Mouse (Mus musculus): ENCODE data around the gene Gpr142.

Gene Gpr142

DNA sequence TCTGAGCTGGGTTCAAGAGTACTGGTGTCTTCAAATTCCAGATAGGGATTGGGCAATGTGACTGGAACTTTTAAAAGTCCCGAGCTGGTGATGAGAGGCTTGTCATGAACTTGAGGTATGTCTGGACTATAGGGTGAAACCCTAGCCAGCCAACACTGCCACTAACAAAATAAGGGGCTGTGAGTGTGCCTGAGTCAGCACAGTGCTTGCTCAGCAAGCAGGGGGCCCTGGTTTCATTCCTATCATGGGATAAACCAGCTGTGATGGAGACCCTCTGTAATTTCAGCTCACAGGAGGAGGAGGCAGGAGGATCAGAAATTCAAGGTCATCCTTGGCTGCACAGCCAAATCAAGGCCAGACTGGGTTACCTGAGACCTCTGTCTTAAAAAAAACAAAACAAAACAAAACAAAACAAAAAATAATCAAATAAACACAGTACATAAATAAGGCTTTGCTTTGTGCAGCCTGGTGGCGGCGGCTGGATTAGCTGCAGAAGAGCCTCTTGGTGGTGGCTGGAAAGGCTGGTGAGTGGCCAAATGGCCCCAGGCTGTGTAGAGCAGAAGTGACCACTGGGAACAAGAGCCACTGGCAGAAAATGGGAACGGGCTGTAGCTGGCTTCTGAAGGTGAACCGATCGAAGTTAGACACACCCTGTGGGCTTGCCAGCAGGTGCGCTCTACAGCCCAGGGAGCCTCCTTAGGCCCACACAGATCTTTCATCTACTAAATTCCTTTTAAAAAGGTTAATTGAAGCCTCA, 45.9 kb downstream of the Gpr142 start:
- no peak for DNase-seq (ENCODE audit: low read depth, low spot score)

DNA sequence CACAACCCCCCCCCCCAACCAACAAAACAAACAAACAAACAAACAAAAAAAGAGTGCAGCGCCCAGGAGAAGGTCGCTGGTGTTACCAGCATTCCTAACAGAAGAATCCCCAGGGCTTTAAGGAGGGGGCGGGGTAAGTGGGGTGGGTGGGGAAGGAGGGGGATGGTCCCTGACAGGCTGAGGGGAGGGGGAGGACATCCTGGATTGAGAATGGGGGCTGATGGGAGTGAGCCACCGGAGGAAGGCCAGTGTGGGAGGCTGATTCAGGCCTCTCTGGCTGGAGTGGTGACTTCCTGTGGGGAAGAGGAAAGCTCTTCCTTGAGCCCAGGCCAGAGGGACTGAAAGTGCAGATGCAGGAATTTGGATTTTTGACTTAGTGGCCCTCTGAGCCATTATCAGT, 47.6 kb downstream of the Gpr142 start:
- DNase-seq (ENCODE audit: low read depth, low spot score), result no peak

DNA sequence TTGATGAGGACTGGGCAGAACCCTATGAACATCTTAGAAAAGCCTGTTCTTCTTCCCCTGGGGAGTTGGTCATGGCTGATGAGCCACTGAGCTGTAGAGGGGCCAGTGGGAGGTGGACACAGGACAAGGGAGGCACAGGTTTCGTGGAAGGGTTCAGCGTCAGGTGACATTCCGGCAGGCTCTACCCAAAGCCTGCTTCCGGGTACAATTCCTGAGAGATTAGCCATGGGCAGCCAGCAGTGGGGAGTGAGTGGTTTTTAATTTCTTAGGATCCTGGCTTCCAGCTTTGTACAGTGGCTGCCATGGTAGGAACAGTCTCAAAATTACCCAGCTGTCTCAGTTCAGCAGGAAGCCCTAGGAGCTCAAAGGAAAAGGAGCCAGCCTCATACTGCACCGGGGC, 48.3 kb downstream of the Gpr142 start:
- no peak for DNase-seq (ENCODE audit: low read depth, low spot score)

DNA sequence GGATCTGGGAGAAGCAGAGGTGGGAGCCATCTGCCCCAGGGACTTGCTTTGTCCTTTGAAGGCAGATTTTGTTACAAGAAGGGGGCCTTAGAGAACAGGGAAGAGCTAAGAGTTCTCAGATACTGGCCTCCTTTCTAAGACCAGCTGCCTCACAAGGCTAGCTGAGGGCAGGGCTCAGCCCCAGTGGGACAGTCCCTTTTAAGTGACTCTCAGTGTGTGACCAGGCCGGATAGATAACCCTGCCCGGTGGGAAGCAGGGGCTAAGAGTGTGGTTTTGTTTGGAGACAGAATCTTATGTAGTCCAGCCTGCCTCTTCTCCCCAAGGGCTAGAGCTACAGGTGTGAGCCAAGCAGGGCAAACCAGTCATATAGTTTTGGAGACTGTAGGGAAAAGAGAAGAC, 50.8 kb downstream of the Gpr142 start:
- no peak for DNase-seq (ENCODE audit: low read depth, low spot score)

DNA sequence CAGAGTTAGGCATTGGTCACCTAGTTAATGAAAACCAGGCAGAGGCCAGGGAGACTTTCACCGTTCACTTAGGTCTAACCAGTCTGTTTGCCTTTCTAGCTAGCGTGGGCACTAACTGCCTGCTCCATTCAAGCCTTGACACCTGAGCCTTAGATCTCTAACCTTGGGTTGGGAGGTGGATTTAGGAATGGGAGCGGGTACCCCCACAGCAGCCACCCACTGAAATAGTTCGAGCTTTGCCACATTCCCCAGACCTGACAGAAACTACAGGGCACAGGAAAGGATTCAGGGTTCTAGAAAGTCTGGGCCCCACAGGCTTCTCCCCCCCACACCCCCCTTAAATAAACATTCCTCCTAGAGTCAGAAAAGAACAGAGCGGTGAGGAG, 51.3 kb downstream of the Gpr142 start:
- DNase-seq (ENCODE audit: low read depth, low spot score), result no peak

DNA sequence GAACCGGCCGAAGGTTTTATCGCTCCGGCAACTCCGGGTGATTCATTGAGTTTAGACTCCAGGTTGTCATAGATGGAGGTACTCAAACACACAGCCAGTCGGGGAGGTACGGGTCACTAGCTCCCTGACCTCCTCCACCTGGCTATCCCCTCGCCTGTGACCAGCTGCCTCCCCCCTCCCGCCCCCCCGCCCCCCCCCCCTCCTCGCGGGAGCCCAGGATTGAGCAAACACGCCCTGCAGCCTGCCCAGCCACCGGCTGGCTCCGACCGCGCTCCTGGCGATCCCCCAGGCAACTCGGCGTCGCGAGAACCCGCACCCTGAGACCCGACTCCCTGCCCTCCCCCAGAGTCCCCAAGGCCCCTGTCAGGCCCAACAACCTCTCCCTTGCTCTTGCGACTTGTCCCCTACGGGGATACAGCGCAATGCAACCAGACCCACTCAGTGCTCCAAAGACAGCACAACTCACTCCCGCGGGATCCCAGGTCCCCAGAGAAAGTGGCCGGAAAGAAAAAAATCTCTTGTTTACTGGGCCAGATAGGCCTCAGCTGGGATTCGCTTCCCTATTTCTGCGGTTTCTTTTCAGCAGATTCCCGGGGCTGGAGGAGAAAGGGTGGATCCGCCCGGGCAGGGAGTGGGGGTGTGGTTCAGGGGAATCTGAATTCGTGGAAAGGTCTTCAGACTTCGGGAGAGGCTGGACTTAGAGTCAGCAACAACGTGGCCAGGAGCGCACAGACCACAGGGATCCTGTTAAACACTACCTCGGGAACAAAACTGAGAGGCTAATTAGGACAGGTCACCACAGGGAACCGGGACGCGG, 51.9 kb downstream of the Gpr142 start, which contains the start of gene Gprc5c:
Gprc5c (plus strand) TSS at position 701 of the 817 bp plus-strand sequence.
- DNase-seq (ENCODE audit: low read depth, low spot score), result no peak

DNA sequence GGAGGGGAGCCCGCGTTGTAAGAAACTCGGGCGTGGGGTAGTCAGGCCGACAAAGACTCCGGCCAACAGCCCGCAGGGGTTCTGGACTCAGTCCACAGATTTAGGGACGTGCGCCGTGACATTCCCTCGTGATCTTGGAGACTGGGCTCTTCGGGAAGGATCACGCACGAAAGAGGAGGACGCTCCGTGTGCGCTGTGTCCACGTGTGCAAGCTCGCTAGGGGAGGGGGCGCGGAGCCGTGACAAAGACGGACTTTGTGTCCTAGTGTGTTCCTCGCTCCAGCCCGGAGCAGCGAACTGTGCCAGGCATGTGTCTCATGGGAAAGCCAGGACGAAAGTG, 52.5 kb downstream of the Gpr142 start:
- no peak for DNase-seq (ENCODE audit: low read depth, low spot score)

DNA sequence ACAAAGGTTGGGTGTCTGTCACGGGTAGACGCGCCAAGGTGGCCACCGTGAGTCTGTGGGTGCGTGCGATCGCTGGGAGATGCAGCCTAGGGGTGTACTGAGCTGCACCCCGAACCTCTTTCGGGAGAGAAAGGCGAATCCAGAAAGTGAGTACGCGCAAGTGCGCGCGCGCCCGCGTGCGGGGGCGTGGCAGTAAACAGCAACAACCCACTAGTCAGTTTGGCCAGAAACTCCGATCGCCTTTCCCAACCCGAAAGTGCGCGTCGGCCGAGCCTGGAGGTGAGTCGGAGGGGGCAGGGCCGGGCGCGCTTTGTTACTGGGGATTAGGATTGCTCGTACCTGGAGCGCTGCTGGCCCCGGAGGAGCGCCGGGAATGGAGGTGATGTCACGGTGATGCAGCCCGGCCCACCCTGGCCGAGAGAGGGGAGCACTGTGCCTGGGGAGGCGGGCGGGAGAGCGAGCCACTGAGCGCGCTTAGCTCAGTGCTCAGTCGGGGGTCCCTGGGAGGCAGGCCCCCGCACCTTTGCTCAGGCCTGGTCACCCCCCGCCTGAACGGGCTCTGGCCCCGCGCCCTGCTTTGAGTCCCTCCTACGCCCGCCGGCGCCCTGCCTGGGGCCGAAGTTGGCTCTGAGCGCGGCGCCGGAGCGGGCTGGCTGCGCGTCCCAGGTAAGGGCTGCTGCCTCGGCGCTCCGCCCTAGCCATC, 53.0 kb downstream of the Gpr142 start:
- no peak for DNase-seq (ENCODE audit: low read depth, low spot score)

DNA sequence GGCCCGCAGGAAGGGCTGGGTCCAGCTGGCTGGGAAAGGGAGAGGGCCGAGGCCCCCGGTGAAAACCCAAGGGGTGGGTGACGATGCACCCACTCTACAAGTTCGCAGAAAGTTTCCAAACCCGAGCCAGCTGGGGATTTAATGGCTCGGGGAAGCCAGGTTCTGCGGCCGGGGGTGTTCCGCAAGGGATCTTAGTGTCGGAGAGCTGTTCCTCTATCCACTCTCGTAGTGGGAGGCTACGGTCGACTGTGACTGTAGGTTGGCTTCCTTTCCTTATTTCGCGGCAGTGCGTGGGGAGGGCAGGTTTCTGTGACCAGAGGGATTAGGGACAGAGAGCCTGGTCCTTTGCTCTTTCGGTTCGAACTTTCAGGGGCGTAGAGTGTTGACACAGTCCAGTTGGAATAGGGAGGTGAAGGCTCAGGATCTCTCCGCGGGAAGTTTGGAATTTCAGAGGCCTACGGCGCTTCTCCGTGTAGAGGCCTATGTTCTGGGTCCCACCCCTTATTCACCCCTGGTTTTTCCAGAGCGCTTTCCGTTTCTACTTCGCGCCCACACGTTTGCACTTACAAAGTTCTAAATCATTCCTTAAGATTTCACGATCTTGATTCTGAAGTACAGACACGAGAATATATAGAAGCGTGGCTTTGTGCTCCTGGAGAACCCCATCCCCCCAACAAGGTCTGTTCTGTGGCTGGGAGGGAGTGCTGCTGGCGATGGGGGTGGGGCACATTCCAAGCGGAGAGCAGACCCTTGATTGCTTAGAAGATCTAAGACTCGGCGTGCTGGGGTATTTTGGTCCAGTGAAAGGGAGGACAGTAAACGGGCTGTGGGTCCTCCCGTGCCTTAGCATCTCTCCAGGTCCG, 53.8 kb downstream of the Gpr142 start:
- no peak for DNase-seq (ENCODE audit: low read depth, low spot score)

DNA sequence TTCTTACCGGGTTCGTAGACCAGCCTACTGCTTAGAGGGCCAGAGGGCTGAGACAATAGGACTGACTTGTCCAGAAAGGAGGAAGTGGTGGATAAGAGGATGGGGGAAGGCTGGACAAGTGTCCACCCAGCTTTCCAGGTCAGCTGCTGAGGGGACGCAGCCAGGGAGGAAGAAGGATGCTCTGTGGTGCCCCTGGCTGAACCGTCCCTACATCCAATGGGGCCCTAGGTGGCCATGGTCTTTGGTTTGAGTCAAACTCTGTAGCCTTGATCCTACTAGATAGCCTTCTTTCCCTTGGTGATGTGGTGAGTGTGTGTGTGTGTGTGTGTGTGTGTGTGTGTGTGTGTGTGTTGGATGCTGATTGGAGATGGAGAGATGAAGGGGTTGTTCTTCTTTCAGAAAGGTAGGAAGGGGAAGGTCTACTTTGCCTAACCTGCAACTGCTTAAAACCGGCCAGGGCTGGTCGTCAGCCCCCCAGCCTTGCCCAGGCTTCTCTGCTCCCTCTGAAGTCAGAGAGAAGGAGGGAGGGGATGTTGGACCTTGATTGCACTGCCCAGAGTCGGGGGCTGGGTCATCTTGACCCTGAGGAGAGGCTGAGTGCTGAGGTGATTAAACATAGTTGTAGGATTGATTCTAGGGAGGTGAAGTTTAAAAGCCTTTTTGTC, 54.6 kb downstream of the Gpr142 start:
- DNase-seq (ENCODE audit: low read depth, low spot score), result no peak

DNA sequence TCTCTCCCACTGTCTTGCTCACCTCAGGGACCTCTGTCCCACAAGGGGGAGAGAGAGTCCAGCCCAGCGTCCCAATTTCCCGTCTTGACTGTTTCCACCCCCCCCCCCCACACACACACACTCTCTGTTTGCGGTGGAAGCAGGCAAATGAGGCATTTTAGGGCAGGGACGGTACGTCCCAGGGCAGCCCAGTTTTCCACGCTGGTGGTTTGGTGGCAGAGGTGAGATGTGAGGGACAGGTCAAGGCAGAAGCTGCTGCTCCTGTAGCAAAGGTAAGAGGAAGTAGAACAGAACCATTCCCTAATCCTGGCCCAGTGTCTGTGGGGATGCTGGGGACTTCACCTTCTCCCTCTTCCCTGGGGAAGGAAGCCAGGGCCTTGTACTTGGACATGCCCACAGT, 55.9 kb downstream of the Gpr142 start:
- no peak for DNase-seq (ENCODE audit: low read depth, low spot score)

DNA sequence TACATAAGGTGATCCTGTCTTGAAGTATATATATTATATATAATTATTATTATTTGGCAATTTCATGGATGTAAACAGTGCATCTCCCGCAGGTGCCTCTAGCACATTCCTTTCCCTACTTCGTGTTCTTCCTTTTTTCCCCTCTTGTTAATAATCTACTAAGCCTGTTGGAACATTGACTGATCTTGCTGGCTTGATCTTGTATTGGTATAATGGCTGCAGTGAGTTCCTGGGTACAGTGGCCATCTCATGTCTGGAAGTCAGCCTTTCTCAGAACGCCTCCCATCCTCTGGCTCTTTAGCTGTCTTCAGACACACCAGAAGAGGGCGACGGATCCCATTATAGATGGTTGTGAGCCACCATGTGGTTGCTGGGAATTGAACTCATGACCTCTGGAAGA, 57.4 kb downstream of the Gpr142 start:
- DNase-seq (ENCODE audit: low read depth, low spot score), result no peak
